Mouse (Mus musculus): ENCODE measurements around the gene Zfp36l1. TPM values are rescaled to one million over a fixed set of nuclear protein-coding genes. Genes with fewer than 3 reads are reported as not detected.

Zfp36l1 gene
- polyA plus RNA-seq, 1 experiment = 80.2 TPM

DNA sequence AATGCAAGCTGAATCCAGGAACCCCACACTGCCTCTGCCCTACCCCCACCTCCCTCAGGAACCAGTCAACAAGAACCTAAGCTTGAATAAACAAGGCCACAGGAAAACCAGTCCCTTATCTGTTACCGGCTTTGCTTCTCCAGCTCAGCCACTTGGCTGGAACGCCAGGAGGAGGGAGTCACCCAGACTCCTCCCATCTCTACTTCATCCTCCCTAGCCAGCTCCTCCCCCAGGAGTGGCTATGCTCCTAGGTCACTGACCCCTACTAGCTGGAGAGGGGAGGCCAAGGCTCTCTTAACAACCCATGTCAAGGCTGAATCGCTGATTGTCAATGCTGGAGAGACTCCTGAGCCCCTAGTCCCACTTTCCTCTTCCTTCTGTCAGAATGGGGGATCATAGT is 28.9 kb downstream of the Zfp36l1 start:
- no peak for TF ChIP-seq CTCF (IDR thresholded peaks at IDR 0.05; ENCODE audit: borderline replicate concordance, extremely low read depth, insufficient read depth, insufficient read length)
- no peak for TF ChIP-seq POLR2A (IDR thresholded peaks at IDR 0.05; ENCODE audit: borderline replicate concordance, extremely low read depth, insufficient read depth, insufficient read length, poor library complexity, severe bottlenecking)
- no peak for DNase-seq (ENCODE audit: low read depth)

DNA sequence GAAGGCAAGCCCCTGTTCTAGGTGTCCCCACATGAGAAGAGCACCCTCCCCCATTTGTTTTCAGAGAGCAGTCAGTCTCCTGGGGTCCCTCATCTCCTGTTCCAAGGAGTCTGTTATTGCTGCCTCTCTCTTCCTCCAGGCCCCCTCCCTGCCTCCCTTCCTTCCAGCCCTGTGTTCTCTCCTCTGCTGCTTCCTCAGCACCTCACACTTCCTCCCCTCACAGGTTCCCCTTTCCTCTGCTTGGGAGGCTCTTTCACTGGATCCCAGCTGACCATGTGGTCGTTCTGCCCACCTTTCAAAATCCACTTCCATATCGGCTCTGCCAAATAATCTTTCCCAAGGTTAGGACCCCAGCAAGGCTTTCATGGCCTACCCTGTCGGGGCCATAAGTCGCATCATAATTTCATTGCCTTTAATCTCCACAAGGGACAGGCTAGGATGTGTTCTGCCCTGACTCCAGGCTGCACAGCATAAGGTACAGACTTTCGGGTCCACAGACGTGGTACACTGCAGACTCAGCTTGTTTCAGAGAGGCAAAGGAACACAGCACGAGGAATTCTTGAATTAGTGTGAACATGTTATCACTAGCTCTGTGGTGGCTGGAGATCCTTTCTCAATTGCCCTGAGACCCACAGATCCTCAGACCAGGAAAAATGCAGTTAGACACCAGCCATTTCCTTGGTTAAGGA is 29.5 kb downstream of the Zfp36l1 start:
- TF ChIP-seq CTCF (IDR thresholded peaks at IDR 0.05; ENCODE audit: borderline replicate concordance, extremely low read depth, insufficient read depth, insufficient read length) = no peak
- TF ChIP-seq POLR2A (IDR thresholded peaks at IDR 0.05; ENCODE audit: borderline replicate concordance, extremely low read depth, insufficient read depth, insufficient read length, poor library complexity, severe bottlenecking) = no peak
- no peak for DNase-seq (ENCODE audit: low read depth)

DNA sequence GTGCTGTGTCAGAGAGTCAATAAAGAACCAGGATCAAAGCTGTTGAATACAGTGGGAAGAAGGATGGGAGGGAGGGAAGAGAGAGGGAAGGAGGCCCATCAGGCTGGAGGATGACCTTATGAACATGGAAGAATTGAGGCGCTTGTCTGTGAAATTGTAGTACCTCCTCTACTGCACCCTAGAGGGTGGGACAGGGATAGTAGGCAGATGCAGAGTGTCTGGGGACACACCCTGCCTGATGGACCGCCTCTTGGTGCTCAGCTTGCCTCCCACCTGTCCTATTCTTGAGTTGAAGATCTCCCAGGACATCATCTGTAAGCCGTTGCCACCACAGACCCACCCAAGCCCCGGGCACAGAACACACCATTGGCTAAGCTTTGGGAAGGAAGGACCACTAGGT is 30.1 kb downstream of the Zfp36l1 start:
- TF ChIP-seq CTCF (IDR thresholded peaks at IDR 0.05; ENCODE audit: borderline replicate concordance, extremely low read depth, insufficient read depth, insufficient read length) = no peak
- TF ChIP-seq POLR2A (IDR thresholded peaks at IDR 0.05; ENCODE audit: borderline replicate concordance, extremely low read depth, insufficient read depth, insufficient read length, poor library complexity, severe bottlenecking) = no peak
- DNase-seq (ENCODE audit: low read depth) = no peak

GRCm38 (mm10) chr12:80081440-80081839 is 31.4 kb downstream of the Zfp36l1 start:
- TF ChIP-seq CTCF (IDR thresholded peaks at IDR 0.05; ENCODE audit: borderline replicate concordance, extremely low read depth, insufficient read depth, insufficient read length) (no peak), POLR2A (IDR thresholded peaks at IDR 0.05; ENCODE audit: borderline replicate concordance, extremely low read depth, insufficient read depth, insufficient read length, poor library complexity, severe bottlenecking) (no peak)
- DNase-seq (ENCODE audit: low read depth) = no peak

DNA sequence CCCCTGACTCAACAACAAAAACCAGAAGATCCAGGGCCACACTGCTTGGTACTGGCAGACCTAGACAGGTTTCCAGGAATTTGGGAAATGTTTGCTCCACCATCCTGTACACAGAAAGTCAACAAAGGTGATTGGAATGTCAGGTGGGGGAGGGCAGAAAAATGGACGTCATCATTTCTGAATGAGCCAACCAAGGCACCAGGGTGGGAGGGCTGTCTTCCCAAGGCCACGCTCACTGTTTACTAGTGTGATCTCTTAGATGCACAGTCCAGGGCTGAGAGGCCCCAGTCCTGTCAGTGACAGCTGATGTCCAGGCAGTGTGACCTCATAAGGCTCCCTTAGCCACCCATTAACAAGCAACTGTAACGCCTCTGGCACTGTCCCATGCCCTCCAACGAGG is 32.9 kb downstream of the Zfp36l1 start:
- no peak for DNase-seq (ENCODE audit: low read depth)
- TF ChIP-seq POLR2A (IDR thresholded peaks at IDR 0.05; ENCODE audit: borderline replicate concordance, extremely low read depth, insufficient read depth, insufficient read length, poor library complexity, severe bottlenecking) (no peak), CTCF (IDR thresholded peaks at IDR 0.05; ENCODE audit: borderline replicate concordance, extremely low read depth, insufficient read depth, insufficient read length) (no peak)

- TF ChIP-seq CTCF (IDR thresholded peaks at IDR 0.05; ENCODE audit: borderline replicate concordance, extremely low read depth, insufficient read depth, insufficient read length) = no peak
- TF ChIP-seq POLR2A (IDR thresholded peaks at IDR 0.05; ENCODE audit: borderline replicate concordance, extremely low read depth, insufficient read depth, insufficient read length, poor library complexity, severe bottlenecking) = no peak
- no peak for DNase-seq (ENCODE audit: low read depth)
These were observed 38.5 kb downstream of the Zfp36l1 start for GRCm38 (mm10) chr12:80074331-80074730.

GRCm38 (mm10) chr12:80070534-80071287 is 42.1 kb downstream of the Zfp36l1 start:
- DNase-seq (ENCODE audit: low read depth) = peak; percentile 88
- no peak for TF ChIP-seq POLR2A (IDR thresholded peaks at IDR 0.05; ENCODE audit: borderline replicate concordance, extremely low read depth, insufficient read depth, insufficient read length, poor library complexity, severe bottlenecking)
- no peak for TF ChIP-seq CTCF (IDR thresholded peaks at IDR 0.05; ENCODE audit: borderline replicate concordance, extremely low read depth, insufficient read depth, insufficient read length)

GRCm38 (mm10) chr12:80069040-80069439 is 43.8 kb downstream of the Zfp36l1 start:
- TF ChIP-seq CTCF (IDR thresholded peaks at IDR 0.05; ENCODE audit: borderline replicate concordance, extremely low read depth, insufficient read depth, insufficient read length) (no peak), POLR2A (IDR thresholded peaks at IDR 0.05; ENCODE audit: borderline replicate concordance, extremely low read depth, insufficient read depth, insufficient read length, poor library complexity, severe bottlenecking) (no peak)
- no peak for DNase-seq (ENCODE audit: low read depth)

- no peak for TF ChIP-seq POLR2A (IDR thresholded peaks at IDR 0.05; ENCODE audit: borderline replicate concordance, extremely low read depth, insufficient read depth, insufficient read length, poor library complexity, severe bottlenecking)
- no peak for TF ChIP-seq CTCF (IDR thresholded peaks at IDR 0.05; ENCODE audit: borderline replicate concordance, extremely low read depth, insufficient read depth, insufficient read length)
- no peak for DNase-seq (ENCODE audit: low read depth)
These were observed 44.8 kb downstream of the Zfp36l1 start for GRCm38 (mm10) chr12:80068016-80068415.

DNA sequence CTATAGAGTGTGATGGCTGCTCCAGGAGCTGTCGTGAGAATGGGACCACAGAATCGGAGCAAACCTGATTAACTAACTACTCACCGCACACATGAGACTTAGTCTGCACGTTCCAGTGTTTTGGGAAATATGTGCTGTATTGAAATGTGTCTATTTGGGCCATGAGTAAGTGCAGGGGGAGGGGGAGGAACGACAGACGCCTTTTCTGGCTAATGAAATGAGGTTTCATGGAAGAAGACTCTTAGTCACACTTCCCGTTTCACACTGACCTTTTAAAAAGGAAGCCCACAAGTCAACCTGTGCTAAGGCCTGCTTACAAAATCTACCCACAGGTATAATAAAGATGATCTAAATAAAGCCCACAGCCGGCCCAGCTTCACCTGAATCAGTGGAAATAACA is 47.8 kb downstream of the Zfp36l1 start:
- DNase-seq (ENCODE audit: low read depth) = no peak
- no peak for TF ChIP-seq POLR2A (IDR thresholded peaks at IDR 0.05; ENCODE audit: borderline replicate concordance, extremely low read depth, insufficient read depth, insufficient read length, poor library complexity, severe bottlenecking)
- TF ChIP-seq CTCF (IDR thresholded peaks at IDR 0.05; ENCODE audit: borderline replicate concordance, extremely low read depth, insufficient read depth, insufficient read length) = no peak

- peak; percentile 82 for DNase-seq (ENCODE audit: low read depth)
- TF ChIP-seq CTCF (IDR thresholded peaks at IDR 0.05; ENCODE audit: borderline replicate concordance, extremely low read depth, insufficient read depth, insufficient read length) (no peak), POLR2A (IDR thresholded peaks at IDR 0.05; ENCODE audit: borderline replicate concordance, extremely low read depth, insufficient read depth, insufficient read length, poor library complexity, severe bottlenecking) (no peak)
These were observed 48.5 kb downstream of the Zfp36l1 start for GRCm38 (mm10) chr12:80064306-80064705.
